Mouse (Mus musculus) right cerebral cortex, postnatal 14 days (tissue): Measurements from ENCODE around the gene Gpc6.

Source experiments
- DNase-seq: peaks from one replicate; pipeline ENCODE4 v3.0.0; 2022

The Gpc6 gene

DNA sequence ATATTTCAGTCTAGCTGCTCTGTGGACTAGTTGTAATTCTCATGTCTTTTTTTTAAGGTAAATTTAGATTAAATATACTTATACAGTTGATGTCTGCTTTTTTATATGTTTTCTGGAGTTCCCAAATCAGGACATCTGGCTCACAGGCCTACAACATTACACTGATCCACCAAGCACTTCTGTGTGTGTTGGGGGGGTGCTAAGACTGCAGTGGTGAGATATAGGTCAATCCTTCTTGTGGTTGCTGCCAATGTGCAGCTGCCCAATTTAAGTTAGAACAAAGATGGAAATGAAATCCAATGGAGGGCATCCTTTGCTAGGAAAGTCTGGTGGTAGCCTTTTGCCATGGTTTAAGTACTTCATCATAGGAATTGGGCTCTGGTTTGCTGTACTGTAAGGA lies 340.5 kb downstream of the Gpc6 start:
- DNase-seq, result no peak

DNA sequence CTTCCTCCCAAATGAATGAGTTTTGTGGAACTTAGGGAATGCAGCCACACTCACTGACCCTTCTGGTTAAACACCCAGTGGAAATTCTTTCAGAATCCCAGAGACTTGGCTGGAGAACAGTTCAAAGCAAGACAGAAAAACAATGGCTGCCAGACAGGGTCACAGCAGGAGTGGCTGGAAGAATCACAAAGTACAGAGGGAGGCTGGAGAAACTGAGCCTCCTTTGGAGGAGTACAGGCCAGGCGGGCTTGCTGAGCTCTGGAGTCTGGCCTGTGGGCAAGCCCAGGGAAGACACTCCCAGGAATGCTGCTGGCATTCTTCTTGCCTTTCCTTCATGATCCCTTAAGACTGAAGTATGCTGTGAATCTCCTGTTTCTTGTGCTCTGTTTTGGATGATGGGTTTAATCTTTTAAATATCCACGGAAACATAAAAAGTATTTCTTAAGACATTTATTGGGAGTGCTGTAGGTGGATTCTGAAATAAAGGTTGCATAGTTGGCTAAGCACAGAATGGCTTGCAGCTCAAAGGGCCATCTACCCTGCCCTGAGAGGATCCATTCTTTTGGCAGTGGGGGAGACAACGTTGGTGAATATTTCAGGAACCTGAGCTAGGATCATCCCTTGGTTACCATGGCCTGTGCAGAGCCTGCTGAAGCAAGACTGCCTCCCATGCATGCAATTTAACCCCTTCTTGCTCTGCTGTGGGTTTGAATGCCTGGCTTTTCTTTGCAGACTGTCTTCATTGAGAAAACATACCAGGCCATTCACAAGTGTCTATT lies 342.9 kb downstream of the Gpc6 start:
- DNase-seq, result no peak

DNA sequence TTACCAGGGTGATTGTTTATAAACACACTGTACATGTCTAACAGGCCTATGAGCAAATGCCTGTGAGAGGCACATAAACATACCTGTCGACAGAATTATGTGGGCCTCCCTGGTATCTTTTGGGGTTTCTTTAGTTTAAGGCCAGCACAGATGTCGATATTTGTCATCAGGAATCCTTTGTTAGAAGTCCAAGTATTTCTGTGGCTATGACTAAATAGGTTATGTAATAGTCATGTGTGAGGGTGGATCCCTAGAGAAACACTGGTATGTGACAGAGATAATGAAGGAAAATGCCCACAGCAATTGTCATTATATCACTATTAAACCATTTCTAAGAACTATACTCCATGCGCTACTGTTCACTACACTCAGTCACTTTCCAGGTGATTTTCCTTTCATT lies 358.5 kb downstream of the Gpc6 start:
- no peak for DNase-seq

DNA sequence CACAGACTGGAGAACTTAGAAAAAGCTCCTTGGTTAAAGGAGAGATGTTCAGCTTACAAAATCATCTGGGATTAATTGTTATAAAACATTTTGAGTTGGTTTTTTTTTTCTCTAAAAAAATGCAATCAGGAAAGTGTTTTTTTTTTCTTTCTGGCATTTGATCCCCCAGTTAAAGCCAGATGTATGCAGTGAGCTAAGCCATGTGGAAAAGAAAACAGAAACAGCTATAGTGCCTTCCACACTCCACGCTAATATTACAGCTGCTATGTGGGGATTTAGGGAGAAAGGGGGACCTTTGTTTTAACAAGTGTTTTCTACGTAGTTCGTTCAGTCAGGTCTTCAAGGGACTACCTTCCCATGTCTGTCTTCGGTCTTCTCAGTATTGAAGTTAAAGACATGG lies 368.6 kb downstream of the Gpc6 start:
- DNase-seq, result no peak

DNA sequence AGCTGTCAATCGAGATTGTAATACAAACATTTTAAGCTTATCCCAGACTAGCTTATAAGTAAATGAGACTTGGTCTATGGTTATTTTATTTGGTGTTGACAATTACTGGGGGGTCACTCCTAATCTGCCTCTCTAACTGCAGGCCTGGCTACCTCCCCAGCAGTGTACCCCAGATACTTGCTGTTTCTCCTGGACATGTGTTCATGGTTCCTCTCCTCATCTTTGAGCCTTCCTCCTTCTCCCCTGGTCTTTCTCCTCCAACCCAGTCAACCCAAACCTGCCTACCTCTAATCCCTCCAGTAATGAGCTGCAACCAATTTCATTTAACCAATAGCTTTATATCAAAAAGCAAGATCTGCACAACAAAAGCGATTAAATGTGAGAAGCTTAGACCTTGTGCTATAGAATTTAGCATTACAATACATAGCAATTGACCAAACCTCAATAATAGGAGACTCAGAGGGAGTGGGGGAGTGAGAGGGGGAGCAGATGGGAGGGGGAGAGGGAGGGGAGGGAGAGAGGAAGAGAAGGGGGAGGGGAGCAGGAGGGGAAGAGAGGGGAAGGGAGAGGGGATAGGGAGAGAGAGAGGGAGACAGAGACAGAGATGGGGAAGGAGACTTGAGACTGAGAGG lies 371.2 kb downstream of the Gpc6 start:
- DNase-seq, result no peak

DNA sequence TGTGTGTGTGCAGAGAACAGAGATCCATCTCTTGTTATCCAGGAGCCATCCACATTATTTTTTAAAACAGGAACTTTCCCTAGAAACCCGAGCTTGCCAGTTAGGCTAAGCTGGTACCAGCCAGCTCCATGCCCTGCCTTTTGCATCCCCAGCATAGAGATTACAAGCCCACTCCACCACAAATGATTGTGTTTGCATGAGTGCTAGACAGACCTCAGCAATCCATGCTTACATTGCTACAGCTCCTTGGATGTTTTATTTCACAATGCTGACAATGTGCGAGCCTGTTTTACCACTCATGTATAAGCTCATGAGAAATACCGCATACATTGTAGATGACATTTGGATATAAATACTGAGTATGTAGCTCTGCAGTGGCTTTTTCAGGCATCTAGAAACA lies 375.9 kb downstream of the Gpc6 start:
- DNase-seq, result no peak

DNA sequence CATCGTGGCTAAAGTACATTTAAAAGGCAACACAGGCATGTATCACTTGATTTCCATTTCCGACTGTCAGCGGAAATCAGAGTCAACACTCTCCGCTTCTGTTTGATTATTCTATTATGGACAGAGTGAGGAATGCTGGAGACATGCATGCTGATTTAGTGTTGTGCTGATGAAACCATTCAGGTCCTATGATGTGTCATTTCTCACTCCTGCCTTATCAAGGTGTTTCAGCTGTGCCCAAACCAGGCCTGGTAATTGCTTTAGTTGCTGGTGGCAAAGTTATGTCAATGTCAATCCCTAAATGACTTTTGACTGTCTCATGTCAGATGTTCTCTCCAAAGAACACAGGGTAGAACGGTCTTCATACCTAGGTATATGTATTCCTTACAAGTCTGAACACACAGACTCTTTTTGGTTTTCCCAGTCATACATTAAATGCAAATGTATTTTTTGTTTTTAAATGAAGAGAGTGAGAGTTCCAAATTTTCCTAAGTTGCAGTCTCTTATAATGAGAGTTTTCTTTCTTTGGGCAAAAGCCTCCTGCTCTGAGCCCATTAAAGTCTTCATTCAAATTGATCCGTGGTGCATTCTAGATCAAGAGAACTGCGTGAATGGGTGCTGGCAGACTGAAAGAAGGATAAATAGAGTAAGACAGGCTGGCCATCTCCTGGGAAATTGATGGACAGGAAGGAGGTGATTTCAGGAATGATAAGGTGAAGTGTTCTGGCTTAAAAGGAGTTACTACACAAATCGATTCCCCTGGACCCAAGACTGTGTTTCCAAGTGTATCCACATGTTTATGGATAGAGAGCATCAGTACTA lies 379.0 kb downstream of the Gpc6 start:
- DNase-seq, result no peak

DNA sequence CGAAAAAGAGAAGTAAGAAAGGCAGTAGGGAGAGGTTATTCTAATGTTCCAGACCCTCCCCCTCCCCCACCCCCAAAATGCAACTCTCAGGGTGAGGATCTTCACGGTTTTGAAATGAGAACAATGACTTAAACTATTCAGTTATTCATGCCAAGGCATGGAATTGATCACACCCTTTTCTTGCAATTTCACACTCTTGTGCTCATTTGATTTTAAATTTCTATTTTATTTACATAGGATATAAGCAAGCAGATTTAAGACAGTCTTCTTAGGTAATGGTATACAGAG lies 379.6 kb downstream of the Gpc6 start:
- no peak for DNase-seq

DNA sequence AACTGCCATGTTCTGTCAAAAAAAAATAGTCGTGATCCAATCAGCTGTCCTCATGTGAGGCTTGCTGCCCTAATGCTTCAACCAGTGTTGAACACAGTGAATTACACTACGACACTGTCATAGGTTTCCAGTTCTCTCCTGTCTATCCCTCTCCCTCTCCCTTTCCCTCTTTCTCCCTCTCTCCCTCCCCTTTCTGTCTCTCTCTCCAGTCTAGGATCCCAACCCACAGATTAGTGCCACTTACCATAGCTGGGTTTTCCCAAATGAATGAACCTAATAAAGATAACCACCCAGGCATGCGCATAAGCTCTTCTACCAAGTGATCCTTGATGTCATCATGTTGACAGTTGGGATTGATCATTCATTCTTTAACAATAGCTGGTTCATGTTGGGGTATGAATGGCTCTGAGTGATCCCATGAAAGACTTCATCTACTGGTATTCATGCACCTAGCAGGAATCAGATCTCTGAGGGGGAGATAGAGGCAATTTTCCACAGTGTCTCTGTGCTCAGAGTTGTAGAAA lies 384.9 kb downstream of the Gpc6 start:
- no peak for DNase-seq

DNA sequence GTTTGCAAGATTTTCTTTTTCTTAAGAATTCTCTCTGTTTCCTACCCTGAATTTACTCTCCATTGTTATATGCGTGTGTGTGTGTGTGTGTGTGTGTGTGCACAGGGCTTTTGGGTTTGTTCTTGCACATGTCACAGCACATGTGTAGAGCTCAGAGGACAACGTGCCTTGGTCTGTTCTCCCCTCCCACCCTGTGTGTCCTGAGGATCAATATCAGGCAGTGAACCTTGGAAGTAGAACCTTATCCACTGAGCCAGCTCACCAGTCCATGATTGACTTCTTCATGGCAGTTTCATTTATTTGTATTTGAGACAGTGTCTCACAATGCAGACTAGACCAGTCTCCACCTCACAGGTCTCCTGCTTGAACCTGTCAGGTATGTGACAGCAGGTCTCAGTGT lies 399.1 kb downstream of the Gpc6 start:
- DNase-seq, result no peak

DNA sequence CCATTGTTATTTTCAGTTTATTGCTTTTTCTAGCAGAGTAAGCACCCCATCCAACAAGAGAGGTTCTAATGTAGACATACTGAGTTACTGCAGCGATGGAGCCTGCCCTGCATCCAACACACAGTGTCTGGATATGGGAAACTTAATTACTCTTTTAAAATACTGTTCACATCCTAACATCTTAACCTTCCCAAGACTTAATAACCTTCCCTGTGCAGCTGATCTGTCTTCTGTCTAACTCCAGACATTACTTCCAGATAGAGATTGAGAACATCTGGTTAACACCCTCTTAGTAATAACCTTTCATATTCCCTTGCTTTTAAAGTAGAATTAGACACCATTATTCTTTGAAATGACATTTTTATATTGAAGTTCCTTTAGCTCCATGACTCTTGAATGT lies 407.1 kb downstream of the Gpc6 start:
- DNase-seq, result no peak

DNA sequence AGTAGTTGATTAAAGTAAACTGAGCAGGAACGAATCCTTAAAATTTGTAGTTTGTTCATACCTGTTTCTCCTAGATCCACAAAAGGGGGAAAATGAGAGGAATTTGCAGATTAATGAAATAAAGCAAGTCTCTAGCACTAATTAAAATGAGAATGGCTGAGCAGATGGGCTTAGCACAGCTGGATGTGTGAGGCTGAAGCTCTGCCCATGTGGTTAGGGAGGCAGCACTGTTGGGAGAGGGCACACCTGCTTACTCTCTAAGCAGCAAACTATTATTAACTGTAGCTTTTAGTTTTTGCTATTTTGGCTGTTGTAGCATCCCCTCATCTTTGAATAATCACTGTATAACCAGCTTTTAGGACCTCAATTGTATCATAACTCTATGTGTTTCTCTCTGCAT lies 412.2 kb downstream of the Gpc6 start:
- no peak for DNase-seq

DNA sequence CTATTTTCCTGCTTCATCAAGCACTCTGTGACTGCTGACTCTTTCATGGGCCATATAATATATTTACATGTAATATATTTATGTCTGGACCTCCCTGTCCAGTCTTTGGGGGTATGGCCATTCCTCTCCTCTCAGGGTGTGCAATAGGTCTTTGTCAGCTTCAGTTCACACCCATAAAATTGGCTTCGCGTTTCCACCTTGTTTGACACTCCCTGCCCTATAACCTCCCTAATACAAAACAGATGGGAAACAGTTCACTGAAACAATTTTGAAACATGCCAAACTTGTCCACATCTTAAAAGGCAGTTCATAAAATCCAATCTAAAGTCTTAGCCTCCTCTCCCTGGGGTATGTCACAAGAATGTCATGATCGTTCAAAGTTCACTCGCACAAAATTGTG lies 415.4 kb downstream of the Gpc6 start:
- DNase-seq, result no peak

DNA sequence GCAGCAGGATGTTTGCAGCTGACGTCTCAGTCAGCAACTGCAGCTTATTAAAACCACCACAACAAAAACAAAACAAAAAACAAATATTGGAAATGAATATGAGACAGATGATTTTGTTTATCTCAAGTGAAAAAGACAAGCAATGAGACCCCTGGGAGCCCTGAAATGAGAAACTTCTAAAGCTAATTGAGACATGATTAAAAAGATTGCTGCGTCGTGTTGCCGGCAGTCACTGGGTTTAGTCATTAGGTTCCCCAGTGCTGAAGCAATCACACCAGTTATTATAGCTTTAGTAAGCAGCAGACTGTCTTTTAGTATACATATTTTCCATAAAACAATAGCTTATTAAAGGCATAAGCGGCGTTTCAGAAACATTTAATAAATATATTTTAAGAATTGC lies 419.4 kb downstream of the Gpc6 start:
- no peak for DNase-seq

DNA sequence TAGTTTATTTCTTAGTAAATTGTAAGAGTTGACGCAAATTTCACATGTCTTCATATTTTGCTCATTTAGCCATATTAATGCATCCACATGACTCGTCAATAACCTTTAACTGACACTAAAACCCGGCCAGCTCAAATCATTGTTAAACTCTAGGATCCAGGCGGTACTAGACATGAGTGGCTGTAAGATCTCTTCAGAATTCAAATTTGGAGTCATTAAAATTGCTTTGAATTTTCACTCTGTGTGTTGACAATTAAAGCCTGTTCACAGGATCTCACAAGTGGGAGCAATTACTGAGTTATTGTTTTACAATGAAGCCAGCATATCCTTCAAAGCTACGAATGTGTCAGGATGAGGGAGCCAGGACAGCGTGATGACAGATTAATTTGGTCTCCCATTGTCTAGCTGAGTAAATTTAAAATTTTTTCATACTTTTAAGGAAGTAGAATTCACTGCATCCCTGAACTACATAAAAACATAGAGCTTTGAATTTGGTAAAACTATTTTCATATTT lies 421.3 kb downstream of the Gpc6 start:
- no peak for DNase-seq

DNA sequence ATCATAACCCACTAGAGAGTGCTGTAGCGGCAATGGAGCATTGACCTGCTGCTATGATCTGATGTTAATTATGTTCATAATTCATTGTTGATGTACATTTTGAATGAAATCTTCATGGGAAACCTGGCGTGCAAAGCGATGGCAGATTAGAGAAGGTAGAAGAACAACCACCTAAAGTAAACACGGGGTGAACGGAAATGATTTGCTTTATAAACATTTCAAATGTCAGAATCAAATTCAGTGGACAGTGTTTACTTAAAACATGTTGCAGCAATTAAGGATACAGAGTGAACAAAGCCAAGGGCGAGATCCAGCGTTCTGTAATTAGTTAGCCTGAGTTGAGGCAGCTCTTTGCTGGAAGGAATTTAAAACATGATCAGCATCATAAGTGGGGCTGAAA lies 426.2 kb downstream of the Gpc6 start:
- DNase-seq, result no peak

DNA sequence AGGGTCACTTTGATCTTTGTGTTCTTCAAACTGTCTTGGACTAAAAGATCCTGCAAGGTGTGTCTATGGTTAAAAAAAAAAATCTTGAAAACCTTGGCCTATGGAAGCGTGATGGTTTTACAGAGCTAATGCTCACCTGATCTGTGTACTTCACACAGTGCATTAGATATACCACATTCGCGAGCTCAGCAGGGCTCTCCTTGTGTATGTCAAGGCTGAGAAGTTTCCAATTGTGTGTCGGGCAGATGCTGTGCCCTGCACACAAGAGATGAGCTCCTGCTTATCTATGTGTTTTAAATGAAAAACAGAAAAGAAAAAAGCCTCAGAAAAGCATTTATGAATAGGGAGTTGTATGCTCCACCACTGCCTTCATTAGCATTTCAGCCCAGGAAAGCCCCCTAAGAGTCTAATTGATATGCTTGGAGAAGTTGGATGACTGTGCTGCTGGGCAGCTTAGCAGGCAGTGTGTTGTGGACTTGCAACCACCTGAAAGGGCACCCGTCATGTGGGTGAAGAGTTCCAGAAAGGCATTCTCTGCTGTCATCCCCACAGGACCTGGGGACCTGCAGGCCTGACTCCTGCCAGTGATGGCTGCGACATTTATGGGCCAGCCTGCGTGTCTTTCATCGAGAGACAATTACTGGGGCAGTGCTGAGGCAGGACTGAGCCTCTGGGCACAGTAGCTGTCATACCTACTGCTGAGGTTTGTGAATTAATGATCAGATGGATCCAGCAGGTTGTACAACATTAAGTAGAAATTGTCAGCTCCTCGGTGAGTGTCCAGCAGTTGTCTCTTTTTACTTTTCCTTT lies 436.2 kb downstream of the Gpc6 start:
- no peak for DNase-seq

DNA sequence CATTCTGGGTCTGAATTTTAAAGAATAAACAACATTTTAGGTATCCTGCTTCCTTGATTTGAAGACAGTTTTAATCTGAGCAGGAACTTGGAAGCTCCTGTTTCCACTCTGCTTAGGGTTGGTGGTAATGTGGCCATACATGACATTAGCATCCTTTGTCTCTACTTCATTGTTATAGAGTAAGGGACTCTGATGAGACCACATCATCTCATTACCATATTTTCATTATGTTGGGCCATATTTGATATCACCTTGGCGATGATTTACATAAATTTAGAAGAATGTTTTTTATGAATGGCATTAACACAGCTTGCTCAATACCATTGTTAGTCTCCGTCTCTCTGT lies 436.8 kb downstream of the Gpc6 start:
- DNase-seq, result no peak

DNA sequence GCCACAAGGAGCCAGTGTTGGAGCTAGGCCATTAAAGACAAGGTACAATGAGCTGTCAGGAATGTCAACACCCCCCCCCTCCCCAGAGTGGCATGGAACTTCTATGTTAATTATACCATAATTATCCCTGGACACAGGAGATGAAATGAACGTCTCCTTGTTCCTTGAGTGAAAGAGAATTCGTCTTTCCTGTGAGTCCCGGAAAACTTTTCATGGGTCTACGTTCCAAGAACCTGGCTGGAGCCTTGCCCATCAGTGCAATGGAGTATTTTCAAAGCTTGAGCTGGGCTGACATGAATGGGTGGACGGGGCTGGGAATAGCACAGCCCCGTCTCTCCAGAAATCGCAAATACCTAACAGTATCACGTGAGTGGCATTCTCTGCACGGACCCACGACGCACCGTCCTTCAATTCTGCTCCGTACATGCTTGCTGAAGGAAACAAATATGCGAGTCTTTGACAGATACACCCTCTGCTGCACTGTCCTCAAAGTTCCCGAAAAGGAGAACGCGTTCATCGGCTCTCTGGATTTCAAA lies 444.3 kb downstream of the Gpc6 start:
- no peak for DNase-seq

DNA sequence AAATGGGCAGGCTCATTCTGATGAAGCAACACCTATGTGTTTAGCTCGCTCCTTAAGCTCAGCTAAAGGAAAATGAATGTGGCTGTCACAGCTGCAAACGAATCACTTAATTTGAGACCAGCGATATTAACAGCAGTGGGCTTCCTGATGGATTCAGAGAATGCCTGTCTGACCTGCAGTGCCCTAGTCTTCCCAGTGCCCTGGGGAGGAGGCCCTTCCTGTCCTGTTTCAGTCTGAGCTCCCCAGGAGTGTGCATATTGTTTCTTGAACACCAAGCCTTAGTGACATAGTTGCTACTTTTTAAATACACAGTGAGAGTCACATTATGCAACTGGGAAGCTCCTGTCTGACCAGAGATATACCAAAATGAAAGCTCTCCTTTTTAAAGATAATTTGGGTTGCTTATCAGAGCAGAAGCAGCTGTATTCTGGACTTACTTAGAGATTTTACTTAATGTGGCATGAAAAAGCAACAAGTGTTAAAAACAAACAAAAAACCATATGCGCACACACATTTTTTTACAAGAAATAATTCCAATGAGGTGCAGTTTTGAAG lies 451.8 kb downstream of the Gpc6 start:
- DNase-seq, result no peak

DNA sequence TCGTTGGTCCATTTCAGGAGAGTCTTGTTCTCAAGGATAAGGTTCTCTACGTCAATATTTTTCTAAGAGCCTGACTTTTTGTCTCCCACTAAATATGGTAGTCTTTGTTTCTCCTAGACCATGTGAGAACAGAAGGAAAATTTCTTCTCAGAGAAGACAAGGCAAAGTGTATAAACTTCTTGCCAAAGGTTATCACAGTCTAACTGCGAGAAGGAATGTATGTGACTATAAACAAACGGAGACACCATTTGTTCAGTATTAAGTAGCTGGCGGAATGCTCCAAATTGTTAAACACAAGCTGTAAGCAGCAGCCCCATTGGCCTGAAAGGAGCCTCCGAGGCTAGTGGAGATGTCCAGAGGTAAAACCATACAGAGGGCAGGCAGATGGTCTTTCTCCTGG lies 454.9 kb downstream of the Gpc6 start:
- DNase-seq, result no peak

DNA sequence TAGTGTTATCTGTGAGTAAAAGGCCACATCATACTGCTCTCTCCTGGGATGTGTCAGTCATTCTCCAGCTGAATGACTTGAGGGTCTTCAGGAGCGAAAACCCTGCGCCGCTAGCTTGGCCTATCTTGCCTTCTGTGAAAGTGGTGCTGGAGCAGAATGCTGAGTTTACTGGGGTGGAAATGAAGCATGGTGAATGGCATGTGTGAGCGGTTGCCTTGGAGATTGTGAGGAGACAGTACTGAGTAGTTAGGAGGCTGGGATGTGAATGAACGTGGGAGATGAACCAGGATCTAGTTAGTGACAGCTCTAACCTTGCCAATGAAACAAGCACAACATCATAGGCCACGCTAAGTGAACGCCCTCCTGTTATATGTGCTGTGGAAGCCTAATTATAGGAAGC lies 458.1 kb downstream of the Gpc6 start:
- no peak for DNase-seq
